Mouse (Mus musculus) neural tube, embryonic 11.5 days (tissue): ENCODE data around the gene Dixdc1. TPM values are rescaled to one million over a fixed set of nuclear protein-coding genes. Genes with fewer than 3 reads are reported as not detected.

Source experiments
- ATAC-seq: fragments of 200-750 bp; cut with Nextera tagmentation; 2 replicates; pipeline ENCODE4 v1.8.0; 2017; ENCODE audit warnings: moderate number of reproducible peaks, mild to moderate bottlenecking, moderate TSS enrichment, moderate library complexity; ENCODE audit not compliant: insufficient read depth, low FRiP score, low TSS enrichment
- DNase-seq: peaks from one replicate; pipeline ENCODE4 v3.0.0-alpha.2; 2015; ENCODE audit warnings: low spot score
- H3K27ac ChIP-seq: fragments of 300-500 bp; sonication (generic); 2 replicates; pipeline ENCODE4 v1.5.1; 2014; ENCODE audit warnings: low read depth, mild to moderate bottlenecking, low read length
- H3K27me3 ChIP-seq: fragments of 300-500 bp; sonication (generic); 2 replicates; pipeline ENCODE4 v1.6.1; 2014; ENCODE audit warnings: mild to moderate bottlenecking, low read length, mixed read lengths; ENCODE audit not compliant: control insufficient read depth, insufficient read depth
- H3K36me3 ChIP-seq: fragments of 300-500 bp; sonication (generic); 2 replicates; pipeline ENCODE4 v1.6.1; 2014; ENCODE audit warnings: mild to moderate bottlenecking, low read length, moderate library complexity, mixed read lengths; ENCODE audit not compliant: control insufficient read depth, insufficient read depth
- H3K4me1 ChIP-seq: fragments of 300-500 bp; sonication (generic); 2 replicates; pipeline ENCODE4 v1.6.1; 2014; ENCODE audit warnings: low read length, mixed read lengths; ENCODE audit not compliant: control insufficient read depth, insufficient read depth
- H3K4me2 ChIP-seq: fragments of 300-500 bp; sonication (generic); 2 replicates; pipeline ENCODE4 v1.6.1; 2014; ENCODE audit warnings: low read depth, mild to moderate bottlenecking, moderate library complexity
- H3K4me3 ChIP-seq: fragments of 300-500 bp; sonication (generic); 2 replicates; pipeline ENCODE4 v1.5.1; 2014; ENCODE audit warnings: low read depth, low read length
- H3K9ac ChIP-seq: fragments of 300-500 bp; sonication (generic); 2 replicates; pipeline ENCODE4 v1.6.1; 2014; ENCODE audit warnings: mild to moderate bottlenecking, low read length
- H3K9me3 ChIP-seq: fragments of 300-500 bp; sonication (generic); 2 replicates; pipeline ENCODE4 v1.6.1; 2016; ENCODE audit warnings: low read length; ENCODE audit not compliant: control insufficient read depth
- WGBS: fragments of 180-500 bp; shearing (Covaris S2); extraction: QIAGEN DNeasy Blood & Tissue Kit; methylation state at CpG from one replicate; pipeline ENCODE4 v1.1.7; 2014; 5-methylcytosine and 5-hydroxymethylcytosine counted together
- polyA plus RNA-seq: library from polyadenylated mRNA; unstranded; fragments of >200 nt; fragmentation: Nextera tagmentation; extraction: Ambion mirVana; gene quantifications from 2 replicates; pipeline ENCODE4 v1.2.1, GENCODE M21; 2014

Gene Dixdc1
- polyA plus RNA-seq, 1 experiment from 2014 or later = 33.0 TPM

DNA sequence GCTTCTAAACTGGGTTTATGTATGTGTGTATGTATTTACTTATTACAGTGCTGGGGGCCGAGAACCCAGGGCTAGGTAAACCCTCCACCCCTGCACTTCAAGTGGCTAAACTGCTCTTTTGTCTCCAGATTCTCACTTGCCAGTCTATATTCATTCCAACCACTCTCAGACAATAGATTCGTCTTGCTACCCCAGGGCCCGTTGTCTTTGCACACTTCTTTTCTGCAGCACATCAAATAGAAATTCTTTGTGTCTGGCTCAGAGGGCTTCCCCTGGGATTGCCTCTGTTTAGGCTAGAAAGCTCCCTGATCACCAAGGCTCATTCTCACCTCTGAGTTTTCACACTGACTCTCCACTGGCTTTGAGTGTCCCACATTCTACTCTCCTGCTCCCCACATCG is 6.8 kb downstream of the Dixdc1 start:
- ATAC-seq = no peak
- Histone ChIP-seq H3K4me2 (no peak overlapping the region), H3K27me3 (no peaks in the 10 kb centered on the region), H3K36me3 (no peaks in the 10 kb centered on the region), H3K4me1 (peaks cover 13% of the 10 kb centered on the region; the same call in 1 of the 2 replicates), H3K9ac (no peak overlapping the region), H3K27ac (0 out of 2 replicates have a peak overlapping the region, but pooled peaks have one; percentile 8), H3K9me3 (no peaks in the 10 kb centered on the region), H3K4me3 (no peak overlapping the region)
- DNase-seq = peak; percentile 45
- WGBS = 7% methylated on average over 4 of the region's 4 CpGs

DNA sequence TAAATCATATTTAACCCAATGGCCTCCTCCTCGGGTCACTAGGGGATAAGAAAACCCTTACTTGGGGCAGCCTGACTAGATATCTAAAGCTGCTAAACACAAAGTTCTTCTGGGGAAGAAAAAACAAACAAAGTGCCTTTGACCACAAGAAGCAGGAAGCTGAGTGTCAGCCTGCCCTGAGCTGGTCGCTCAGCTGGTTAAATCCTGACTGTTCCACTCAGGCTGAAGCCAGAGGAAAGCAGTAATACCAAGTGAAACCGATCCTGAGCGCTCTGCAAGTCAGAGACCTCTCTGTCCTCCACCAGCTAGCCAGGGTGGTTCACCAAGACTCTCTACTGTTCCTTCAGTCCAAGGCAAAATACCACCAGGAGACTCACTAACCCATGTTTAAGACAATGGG is 9.7 kb downstream of the Dixdc1 start:
- DNase-seq = no peak
- H3K4me3 ChIP-seq = no peak overlapping the region
- no peaks in the 10 kb centered on the region for H3K27me3 ChIP-seq
- peaks cover 20% of the 10 kb centered on the region for H3K4me1 ChIP-seq
- no peak overlapping the region for H3K9ac ChIP-seq
- 55% methylated on average over 4 of the region's 4 CpGs for WGBS
- H3K4me2 ChIP-seq = no peak overlapping the region
- no peaks in the 10 kb centered on the region for H3K36me3 ChIP-seq
- H3K27ac ChIP-seq = no peak overlapping the region
- no peaks in the 10 kb centered on the region for H3K9me3 ChIP-seq
- no peak for ATAC-seq

DNA sequence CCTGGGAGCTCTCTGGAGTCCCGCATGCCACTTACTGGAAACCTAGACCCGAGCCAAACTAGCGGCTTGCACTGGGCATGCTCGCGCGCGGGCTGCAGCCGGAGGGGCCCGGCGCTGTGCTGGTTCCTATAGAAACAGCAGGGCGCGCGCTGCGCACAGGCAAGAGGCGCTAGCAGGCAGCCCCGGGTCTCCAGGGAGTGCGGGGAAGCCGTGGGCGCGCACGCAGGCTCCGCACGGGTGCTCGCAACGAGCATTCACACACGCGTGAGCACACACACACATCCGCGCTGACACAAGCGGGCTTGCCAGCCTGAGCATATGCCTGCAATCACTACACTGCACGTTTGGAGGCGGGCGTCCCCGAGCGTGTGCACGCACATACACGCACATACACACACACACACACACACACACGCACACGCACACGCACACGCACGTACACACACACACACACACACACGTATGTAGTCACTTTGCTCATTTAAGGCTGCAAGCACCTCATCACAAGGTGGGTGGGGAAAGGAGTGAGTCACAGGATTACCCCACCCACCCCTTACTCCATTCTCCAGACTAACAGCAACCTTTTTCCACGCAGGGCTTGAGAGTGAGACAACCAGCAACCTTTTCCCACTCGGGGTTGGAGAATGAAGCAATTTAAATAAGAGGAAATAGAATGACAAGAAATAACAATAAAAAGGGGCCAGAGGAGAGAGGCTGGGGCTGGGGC is 11.2 kb downstream of the Dixdc1 start:
- peak overlapping the region; percentile 61 for H3K4me3 ChIP-seq
- no peaks in the 10 kb centered on the region for H3K27me3 ChIP-seq
- H3K9ac ChIP-seq = peak overlapping the region; percentile 81
- H3K4me1 ChIP-seq = peaks cover 22% of the 10 kb centered on the region
- WGBS = under 1% methylated on average over 45 of the region's 45 CpGs
- H3K4me2 ChIP-seq = peak overlapping the region; percentile 83
- ATAC-seq (peak; percentile 91), DNase-seq (peak; percentile 91)
- H3K36me3 ChIP-seq = no peaks in the 10 kb centered on the region
- H3K27ac ChIP-seq = peak overlapping the region; percentile 60
- no peaks in the 10 kb centered on the region for H3K9me3 ChIP-seq

DNA sequence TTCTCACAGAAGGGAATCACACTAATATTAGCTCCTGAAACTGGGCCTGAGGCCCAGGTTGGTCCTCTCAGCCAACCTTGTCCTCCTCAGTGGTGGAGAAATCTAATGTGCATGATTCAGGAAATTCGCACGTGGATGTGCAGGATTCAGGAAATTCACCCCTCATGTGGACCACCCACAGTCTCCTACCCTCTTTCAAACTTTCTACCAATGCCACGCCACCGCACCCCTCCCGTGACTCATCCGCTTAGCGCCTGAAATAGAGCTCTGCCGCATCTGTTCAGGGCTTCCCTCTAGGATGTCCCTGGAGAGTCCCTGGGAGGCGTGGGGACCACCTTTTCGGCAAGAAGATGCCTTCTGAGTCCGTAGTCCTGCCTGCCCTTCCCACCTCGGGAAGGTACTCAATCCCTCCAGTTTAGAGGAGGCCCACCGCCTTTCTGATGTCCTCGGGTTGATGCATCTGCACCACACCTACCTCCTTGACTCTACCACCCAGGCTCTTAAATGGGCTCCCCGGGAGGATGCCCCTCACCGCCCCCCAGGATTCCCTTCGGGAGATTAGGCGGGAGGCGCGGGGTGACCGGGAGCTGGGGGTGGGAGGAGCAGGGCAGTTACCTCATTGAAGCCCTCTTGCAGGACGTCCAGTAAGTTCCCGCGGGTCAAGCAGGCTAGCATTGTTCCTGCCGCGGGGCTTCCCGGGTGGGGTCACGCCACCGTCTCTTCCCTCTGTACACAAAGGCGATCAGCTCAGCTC is 12.0 kb downstream of the Dixdc1 start:
- peak; percentile 36 for ATAC-seq
- peaks cover 16% of the 10 kb centered on the region for H3K4me1 ChIP-seq

GRCm38 (mm10) chr9:50725921-50726590 is 13.3 kb downstream of the Dixdc1 start:
- Histone ChIP-seq H3K27me3 (no peaks in the 10 kb centered on the region), H3K4me1 (peaks cover 16% of the 10 kb centered on the region), H3K4me3 (peak overlapping the region; percentile 61; the same call in 1 of the 2 replicates), H3K27ac (0 out of 2 replicates have a peak overlapping the region, but pooled peaks have one; percentile 2), H3K36me3 (no peaks in the 10 kb centered on the region), H3K4me2 (peak overlapping the region; percentile 83), H3K9me3 (no peaks in the 10 kb centered on the region), H3K9ac (peak overlapping the region; percentile 2; the same call in 1 of the 2 replicates)
- ATAC-seq (no peak), DNase-seq (peak; percentile 28)
- 51% methylated on average over 8 of the region's 8 CpGs for WGBS

More for the DNA sequence above, 12.0 kb downstream of the Dixdc1 start:
- DNase-seq = peak; percentile 59
- 3% methylated on average over 30 of the region's 30 CpGs for WGBS
- Histone ChIP-seq H3K9ac (peak overlapping the region; percentile 81), H3K36me3 (no peaks in the 10 kb centered on the region), H3K4me3 (peak overlapping the region; percentile 61), H3K27ac (peak overlapping the region; percentile 60), H3K9me3 (no peaks in the 10 kb centered on the region), H3K27me3 (no peaks in the 10 kb centered on the region), H3K4me2 (peak overlapping the region; percentile 83)

DNA sequence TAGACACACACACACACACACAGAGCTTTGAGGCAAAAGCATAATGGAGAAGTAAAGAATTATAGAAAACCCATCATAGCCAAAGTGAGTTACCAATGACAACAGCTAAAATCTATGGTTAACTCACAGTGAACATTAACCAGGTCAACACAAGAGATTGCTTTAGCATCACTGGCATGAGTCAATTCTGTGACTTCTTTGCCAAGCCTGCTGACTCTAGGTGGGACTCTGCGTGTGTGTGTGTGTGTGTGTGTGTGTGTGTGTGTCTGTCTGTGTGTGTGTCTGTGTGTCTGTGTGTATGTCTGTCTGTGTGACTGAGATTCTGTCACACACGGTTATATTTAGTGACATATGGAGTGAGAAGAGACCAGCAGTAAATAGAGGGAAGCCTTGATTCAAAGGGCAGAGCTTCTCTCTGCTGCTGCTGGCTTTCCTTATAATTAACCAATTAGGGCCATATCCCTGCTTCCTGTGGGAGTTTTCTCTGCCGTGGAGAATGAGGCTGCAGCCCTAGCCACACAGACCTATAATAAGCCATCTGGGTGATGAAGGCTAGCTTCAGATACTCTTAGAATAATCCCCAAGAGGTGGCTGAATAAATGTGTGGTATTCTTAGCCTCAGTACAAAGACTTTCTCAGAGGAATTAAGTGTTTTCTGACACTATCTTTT is 14.5 kb downstream of the Dixdc1 start:
- Histone ChIP-seq H3K4me3 (no peak overlapping the region), H3K36me3 (no peaks in the 10 kb centered on the region), H3K27me3 (no peaks in the 10 kb centered on the region), H3K9ac (no peak overlapping the region), H3K27ac (no peak overlapping the region), H3K4me1 (peaks cover 16% of the 10 kb centered on the region), H3K4me2 (no peak overlapping the region), H3K9me3 (no peaks in the 10 kb centered on the region)
- ATAC-seq (no peak), DNase-seq (no peak)
- WGBS = 46% methylated on average over 3 of the region's 3 CpGs

DNA sequence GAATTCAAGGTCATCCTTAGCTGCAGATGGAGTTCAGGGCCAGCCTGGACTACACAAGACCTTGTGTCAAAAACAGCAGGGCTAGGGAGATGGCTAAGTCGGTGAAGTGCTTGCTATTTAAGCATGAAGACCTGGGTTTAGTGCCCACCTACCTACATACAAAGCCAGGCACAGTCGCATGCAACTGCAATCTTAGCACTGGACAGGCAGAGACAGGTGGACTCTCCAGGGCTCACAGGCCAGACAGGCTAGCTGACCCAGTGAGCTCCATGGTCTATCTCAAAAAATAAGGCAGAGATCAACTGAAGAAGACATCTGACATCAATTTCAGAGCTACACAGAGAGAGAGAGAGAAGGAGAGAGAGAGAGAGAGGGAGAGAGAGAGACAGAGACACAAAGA is 15.2 kb downstream of the Dixdc1 start:
- 89% methylated on average over 2 of the region's 2 CpGs for WGBS
- ATAC-seq (no peak), DNase-seq (no peak)
- Histone ChIP-seq H3K27ac (no peak overlapping the region), H3K9me3 (no peaks in the 10 kb centered on the region), H3K4me1 (peaks cover 16% of the 10 kb centered on the region), H3K4me2 (no peak overlapping the region), H3K27me3 (no peaks in the 10 kb centered on the region), H3K4me3 (no peak overlapping the region), H3K36me3 (no peaks in the 10 kb centered on the region), H3K9ac (no peak overlapping the region; the same call in 1 of the 2 replicates)

DNA sequence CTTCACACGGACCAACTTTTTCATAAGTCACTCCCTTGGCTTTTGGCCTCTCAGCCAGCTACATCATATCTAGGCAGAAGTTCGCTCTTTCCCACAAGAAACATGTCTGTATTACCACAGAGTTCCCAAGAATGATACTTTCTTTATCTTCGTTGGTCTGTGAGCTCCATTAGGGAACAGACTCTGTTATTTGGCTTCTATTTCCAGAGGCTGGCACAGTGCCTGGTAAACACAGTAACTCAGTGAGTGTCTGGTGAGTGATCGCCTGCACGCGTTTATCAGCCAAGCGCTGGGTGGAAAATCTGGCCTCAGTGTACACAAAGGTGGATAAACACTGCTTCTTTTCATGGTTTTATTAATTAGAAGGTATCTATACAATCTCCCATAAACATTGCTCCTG is 15.9 kb downstream of the Dixdc1 start:
- Histone ChIP-seq H3K4me2 (no peak overlapping the region), H3K4me1 (peaks cover 15% of the 10 kb centered on the region), H3K9ac (no peak overlapping the region), H3K36me3 (no peaks in the 10 kb centered on the region), H3K4me3 (no peak overlapping the region), H3K9me3 (no peaks in the 10 kb centered on the region), H3K27ac (no peak overlapping the region), H3K27me3 (no peaks in the 10 kb centered on the region)
- DNase-seq (no peak), ATAC-seq (no peak)
- WGBS = 81% methylated on average over 7 of the region's 7 CpGs
